Mouse (Mus musculus) adrenal gland, adult (tissue): ENCODE data around the gene Hal.

Experiments used
- DNase-seq, 2 experiments: peaks; one replicate each; pipeline ENCODE4 v3.0.0; 2022 to 2023; ENCODE audit warnings: low spot score in 1 of 2; ENCODE audit not compliant: inconsistent age in 2 of 2

Hal gene

DNA sequence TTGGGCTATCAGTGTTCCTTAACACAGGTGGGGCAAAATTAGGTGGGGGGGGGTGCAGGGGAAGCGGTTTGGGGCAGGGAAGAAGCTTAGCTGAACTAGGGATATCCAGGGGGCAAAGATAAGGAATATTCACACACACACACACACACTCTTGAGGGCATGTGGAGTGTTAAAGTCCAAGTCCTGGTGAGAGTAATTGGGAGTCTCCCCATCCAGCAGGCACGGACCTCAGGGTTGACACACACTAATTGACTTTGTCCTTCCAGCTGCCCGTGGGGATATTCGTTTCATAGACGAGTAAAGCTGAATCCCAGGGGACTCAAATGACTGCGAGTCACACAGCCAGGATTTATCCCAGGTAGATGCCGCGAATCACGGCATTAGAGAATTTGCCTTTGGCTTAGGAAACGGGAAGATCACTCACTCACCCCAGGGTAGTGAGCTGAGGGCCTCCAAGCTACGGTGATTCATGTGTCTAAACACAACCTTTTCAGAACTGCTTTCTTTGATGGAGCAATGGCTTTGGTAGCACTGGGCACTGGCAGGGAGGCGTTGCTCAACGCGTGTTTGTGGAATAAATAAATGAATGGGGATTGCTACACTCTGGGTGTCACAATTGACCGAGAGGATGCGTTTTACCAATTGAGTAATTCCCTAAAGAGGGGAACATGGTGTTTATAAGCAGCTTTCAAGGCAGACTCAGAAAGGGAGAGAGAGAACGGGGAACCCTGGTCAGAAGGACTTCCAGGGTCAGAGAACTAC is at the start of gene Hal:
Hal (plus strand) TSS at position 703 of the 762 bp plus-strand sequence.
- peak in 1 of 2 experiments; percentile 72 for DNase-seq

DNA sequence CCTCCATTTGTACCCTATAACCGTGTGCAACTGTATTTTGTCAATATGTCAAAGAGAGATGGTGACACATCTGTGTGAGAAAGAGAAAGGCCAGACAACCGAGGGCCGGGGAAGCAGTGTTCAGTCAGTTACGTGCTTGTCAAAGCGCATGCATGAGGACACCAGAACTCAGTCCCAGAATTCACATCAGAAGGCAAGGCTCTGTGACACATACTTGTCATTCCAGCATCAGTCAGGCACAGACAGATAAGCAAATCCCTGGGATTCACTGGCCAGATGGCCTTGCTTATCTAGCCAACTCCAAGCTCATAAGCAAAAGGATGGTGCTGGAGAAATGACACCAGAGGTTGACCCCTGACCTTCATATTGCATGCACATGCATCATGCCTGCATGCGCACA is 47.1 kb upstream of the Hal start:
- no peak for DNase-seq

- DNase-seq, result no peak
Observed at GRCm38 (mm10) chr10:93442183-93442582, 46.4 kb upstream of the Hal start.

DNA sequence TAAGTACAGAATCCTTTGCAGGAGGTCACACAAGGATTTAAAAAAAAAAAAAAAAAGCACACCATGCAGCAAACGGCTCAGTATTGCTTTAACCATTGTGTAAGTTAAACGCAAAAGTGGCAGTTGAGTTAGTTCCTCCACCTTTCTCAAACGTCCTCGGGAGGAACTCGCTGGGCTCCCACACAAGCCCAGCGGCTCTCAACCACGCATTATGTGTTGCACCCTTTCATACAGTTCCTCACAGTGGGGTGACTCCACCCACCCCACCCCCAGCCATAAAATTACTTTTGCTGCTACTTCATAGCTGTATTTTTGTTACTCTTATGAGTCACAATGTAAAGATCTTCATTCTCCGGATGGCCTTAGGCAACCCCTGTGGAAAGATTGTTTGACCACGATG is 44.2 kb upstream of the Hal start:
- no peak for DNase-seq

DNA sequence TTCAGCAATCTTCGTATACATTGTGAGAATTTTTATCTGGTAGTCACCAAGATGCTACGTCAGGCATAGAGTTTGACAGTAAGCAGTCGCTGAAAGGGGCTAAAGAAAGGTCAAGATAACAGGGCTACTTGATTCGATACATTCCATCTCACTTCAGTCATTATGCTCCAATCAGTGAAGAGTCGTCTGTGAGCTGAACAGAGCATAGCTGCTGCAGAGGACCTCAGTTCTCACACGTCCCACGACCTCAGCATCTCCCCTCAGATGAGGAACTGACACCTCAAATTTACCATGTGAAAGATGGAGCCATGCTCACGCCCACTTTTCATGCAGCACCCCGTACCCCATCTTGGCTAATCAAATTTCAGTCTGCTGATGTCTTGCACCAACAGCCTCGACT is 41.2 kb upstream of the Hal start:
- no peak for DNase-seq

DNA sequence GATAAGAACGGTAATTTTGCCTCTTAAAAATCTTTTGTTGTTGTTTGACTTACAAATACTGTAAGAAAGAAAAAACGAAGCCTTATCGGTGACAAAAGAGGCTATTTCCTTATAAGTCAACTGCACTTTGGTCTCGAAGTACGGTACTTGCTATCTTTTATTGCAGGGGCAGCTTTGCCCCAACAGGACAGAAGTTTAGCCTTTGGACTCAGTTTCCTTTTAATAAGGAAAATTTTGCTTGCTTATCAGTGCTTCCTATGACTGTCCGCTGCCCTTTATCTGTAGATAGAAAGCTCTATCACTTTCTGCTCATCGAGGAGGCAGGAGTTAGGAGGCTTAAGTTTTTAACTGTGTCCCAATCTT is 33.9 kb upstream of the Hal start:
- DNase-seq, result no peak

DNA sequence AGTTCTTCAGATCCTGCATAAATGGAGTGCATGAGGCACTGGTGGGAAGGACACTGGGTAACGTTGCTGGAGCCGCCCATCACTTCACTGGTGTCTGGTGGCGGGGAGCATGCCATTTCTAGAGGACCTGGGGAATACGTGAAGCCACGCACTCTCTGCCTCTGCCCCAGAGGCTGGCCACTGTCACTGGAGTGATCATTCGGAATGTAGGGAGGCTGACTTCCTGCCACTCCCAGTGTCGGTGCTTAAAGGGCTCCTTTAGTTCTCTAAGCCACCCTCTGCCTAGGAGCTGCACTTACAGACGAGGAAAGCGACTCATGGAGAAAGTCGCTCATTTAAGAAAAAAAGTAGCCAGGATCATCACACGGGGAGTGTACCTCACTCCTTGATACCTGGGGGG is 28.5 kb upstream of the Hal start:
- no peak for DNase-seq

DNA sequence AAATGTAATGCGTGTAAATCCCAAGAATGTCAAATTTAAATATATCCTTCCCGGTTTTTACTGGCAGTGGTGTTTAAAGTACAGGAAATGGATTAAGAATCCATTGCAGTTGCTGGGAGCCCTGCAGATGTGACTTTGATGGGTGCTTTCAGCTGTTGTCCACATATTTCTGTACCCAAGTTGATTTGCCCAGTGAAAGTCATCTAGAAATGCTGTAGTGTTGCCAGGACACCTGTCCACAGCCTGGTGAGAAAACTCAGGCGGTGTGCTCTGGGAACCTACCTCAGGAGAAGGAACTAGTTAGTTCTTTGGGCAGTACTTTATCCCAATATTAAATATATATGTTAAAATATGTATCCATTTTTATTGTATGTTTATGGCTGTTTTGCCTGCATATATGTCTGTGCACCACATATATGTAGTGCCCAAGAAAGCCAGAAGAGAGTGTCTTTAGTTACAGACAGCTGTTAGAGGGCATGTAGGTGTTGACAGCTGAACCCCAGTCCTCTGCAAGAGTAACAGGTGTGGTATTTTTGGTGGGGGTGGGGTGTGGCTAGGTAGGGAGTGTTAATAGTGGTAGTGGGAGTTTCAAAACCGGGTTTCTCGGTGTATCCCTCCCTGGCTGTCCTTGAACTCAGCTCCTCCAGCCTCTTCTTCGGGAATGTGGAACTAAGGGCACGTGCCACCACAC is 25.7 kb upstream of the Hal start:
- DNase-seq, result no peak

DNA sequence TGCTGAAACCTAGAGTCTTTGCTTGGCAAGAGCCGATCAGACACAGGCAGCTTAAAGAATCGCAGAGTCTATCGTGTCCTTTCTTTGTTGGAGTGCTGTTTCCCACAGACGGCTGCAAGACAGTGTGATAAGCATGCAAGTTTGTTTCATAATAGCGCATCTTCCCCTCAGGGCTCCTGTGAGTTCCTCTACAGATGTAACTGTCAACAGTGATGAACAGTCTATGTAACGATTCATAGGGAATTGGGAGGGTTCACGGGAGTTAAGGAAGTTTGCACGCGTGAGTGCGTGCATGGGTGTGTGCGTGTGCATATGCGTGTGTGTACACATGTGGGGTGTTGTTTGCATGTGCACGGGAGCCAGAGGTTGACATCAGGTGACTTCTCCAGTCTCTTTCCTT is 25.0 kb upstream of the Hal start:
- no peak for DNase-seq

DNA sequence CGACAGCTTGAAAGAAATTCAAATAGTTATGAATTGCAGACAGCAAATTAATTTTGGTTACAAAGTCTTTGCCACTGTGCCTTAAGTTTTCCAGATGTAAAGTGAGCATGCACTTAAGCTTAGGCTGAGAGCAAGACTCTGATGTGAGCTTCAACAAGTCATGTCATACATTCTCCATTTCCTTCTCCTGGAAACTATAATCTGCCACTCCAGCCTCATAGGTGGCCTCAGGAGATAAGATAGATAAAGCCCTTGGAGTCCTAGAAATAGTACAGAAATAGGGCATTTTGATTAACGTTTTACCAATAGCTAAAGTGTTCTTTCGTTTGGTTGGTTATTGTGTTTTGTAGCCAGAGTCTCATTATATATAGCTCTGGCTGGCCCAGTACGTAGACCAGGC is 21.3 kb upstream of the Hal start:
- no peak for DNase-seq

GRCm38 (mm10) chr10:93467791-93468190 is 20.8 kb upstream of the Hal start:
- DNase-seq, result no peak

- peak; percentile 74 to 93 for DNase-seq
Observed at GRCm38 (mm10) chr10:93471415-93471814, 17.2 kb upstream of the Hal start.

DNA sequence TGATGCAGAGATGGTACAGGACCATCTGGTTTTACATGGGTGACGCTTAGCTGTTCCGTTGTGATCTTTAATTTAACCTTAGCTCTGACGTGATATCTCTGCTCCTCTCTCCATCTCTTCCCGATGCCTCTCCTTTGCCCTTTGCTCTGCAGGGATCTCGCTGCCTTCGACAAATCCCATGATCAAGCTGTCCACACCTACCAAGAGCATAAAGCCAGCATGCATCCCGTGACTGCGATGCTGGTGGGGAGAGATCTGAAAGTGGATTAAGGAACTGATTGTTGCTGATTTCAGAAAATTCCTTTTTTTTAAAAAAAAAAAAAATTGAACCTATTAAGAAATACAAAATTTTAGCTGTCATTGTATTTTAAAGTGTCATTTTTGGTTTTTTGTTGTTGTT is 4.1 kb upstream of the Hal start:
- DNase-seq, result no peak

DNA sequence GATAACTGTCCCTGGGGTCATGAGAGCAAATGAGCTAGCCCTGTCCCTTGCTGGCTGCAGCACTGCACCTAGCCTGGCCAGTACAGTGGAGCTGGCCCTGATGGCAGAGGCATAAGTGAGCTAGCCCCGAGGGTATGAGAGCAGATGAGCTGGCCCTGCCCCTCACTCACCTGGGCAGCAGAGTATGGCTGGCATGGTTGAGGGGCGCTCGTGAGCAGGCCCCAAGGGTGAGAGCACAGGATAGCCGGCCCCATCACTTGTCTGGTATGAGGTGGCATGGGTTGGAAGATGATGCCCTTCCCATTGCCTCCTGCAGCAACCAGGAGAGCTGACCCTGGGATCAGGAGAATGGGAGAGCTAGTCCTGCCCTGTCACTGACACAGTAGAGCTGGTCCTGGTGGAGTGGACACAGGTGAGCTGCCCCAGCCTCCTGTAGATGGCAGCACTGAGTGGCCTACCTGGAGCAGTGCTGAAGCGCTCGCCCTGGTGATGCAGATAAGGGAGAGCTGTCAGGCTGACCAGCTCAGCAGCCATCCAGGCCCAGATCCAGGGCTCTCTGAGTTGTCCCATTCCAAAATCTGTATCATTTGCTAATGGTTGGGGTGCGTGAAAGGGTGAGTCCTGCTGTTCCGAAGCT is 3.4 kb upstream of the Hal start:
- peak; percentile 25 to 58 for DNase-seq

DNA sequence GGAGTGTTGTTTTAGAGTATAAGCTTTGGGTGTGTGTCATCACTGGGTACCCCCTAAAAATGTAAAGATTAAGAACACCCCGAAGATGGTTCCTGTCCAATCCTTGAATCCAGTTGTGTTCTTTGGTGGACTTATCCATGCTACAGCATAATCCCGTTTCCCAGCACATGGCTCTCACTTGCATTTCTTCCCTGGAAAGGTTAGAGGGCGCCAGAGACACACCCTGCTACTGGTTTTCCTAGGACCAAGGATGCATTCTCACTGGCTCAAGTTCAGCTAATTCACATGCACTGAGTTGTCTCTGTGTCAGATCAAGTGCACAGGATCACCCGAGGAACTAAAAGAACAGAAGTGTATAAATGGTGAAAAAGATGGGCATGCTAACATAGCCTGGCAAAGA is 1.9 kb upstream of the Hal start:
- DNase-seq, result peak; percentile 25 to 72

DNA sequence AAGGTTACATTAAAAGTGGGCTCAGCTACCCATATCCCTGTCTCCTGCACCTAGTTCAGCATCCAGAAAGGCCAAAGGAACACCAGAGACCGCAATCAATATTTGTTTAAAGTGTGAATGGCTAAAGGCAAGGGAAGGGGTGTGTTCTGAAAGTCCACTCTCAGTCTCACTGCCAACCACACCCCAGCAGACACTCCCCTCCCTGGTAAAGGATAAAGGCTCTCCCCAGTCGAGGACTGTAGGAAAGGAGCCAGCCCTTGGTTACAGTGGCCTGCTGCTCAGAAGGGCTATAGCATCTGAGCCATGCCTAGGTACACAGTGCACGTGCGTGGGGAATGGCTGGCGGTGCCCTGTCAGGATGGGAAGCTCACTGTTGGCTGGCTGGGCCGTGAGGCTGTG is 259 bp downstream of the Hal start:
- DNase-seq, result no peak

GRCm38 (mm10) chr10:93490451-93490850 is 1.9 kb downstream of the Hal start:
- DNase-seq, result no peak

DNA sequence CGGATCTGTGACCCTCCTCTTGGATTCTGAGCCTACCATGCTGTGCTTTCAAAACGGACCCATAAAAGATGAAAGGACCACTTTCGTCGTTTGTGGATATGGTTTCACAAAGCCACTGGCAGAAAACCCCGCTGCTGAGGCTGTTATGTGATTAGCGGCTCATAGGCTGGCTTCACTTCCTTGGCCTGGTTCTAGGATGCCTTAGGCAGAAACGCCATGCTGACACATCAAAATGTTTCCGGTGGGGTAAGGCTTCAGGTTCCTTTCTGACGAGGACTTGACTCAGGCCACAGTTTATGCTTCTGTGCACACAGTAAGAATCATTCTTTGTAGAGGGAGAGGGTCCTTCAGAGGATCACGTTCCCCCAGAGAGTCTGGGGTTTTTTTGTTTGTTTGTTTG is 12.3 kb downstream of the Hal start:
- no peak for DNase-seq

- no peak for DNase-seq
Observed at GRCm38 (mm10) chr10:93501346-93501745, 12.8 kb downstream of the Hal start.

DNA sequence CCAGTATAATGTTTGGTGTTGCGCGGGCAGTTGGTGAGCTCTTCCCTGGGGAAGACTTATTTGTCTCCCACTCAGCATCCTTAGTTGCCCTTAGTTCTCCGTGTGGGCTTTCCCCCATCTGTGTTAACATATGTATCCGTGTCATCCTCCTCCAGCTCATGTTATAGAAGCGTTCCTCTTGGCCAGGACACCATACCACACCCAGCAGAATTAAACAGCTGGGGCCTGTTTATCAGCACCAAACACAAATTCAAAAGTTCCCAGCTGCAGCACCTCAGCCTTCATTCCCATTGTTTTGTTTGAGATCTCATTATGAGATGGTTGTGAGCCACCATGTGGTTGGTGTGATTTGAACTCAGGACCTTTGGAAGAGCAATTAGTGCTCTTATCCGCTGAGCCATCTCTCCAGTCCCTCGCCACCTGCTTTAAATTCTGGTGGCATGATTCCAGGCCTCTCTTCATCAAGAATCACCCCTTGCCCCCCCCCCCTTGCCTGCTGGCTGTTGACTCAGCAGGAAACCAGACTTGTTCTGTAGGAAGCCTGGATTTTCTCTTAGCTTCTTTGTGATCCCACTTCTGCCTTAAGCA is 19.9 kb downstream of the Hal start:
- no peak for DNase-seq

DNA sequence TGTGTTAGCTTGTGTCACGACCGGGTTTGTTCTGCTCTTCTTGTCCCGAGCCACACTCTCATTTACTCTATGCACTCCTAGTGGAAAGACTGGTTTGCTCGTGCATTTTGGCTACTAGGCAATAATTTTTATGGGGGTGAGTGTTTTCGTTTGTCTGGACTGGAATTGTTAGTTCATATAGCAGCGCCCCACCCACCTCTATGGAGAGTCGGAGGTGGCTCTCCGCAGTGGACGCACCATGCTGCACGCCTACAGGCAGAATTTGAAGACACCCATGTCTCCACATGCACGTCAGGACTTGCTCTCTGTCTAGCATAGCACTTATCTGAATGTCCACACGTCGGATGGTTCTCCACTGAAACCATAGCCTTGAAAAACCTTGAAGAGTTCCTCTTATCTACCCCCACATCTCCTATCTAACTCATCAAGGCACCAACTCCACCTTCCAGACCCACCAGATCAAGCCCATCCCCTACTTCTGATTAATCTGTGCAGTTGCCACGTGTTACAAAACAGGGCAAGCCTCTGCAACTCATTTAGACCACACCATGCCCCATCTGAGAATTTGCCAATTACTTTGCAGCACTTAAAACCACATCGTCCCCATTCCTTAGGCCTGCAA is 21.1 kb downstream of the Hal start:
- DNase-seq, result no peak

DNA sequence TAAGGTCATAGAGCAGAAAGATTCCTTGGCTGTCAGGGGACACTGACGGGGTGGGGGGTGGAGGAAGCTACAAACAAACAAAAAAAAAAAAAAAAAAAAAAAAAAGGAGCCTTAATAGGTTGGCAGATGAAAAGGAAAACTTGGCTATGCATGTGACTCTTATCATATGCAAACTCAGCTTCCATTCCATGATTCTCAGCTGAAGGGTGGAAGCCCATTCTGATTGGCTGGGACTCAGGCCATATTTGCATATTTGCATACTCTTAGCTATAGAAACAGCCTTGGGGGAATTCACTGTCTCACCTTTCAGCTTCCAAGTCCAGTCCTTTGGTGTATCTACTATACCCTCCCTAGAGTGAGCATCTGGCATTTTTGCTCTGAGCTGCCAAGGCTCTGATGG is 26.9 kb downstream of the Hal start:
- DNase-seq, result no peak
